Mouse (Mus musculus) cerebellum, adult (tissue): ENCODE measurements around the gene Hpn.

Experiments used
- ATAC-seq: cut with Nextera tagmentation; 2 replicates; pipeline ENCODE4 v1.9.2; 2017; ENCODE audit warnings: mild to moderate bottlenecking, moderate library complexity, mixed read lengths; ENCODE audit not compliant: insufficient number of reproducible peaks, low FRiP score, low TSS enrichment

Gene Hpn

DNA sequence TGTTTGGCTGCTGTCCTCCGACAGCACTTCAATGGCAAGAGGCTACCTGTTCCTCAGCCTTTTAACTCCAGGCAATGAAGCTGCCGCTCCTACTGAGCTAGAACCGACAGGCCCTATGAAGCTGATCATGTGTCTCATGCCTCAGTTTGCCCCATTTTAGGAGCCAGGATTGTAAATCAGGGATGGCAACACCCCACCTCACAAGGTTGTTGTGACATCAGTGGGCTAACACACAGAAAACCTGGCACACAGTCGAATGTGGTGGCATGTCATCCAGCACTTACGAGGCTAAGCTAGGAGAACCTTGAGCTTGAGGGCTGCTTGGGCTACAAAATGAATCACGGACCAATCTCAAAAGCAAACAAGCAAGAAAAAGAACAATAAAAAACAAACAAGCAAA lies 56.9 kb downstream of the Hpn start:
- ATAC-seq: no peak

DNA sequence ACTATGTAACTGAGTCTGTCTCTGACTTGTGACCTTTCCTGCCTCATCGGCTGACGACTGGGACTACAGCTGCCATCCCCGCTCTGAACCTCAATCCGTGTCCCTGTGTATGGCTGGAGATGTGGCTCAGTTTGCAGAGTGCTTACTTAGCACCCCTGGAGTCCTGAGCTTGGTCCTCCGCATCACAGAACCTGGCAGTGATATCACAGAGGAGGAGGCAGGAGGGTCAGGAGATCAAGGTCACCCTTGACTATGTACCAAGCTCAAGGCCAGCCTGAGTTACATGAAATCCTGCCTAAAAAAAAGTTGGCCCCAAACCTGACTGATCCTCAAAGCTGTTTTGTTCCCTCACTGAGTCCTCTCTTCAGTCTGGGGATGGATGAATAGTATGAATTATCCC lies 57.4 kb downstream of the Hpn start:
- ATAC-seq: no peak

GRCm38 (mm10) chr7:31057071-31057470 lies 58.0 kb downstream of the Hpn start, which contains the start of gene Fxyd1:
Gene Fxyd1, minus strand, starts transcription at chr7:31057199.
- ATAC-seq: no peak

- no peak for ATAC-seq
Observed at GRCm38 (mm10) chr7:31056448-31056847, 58.6 kb downstream of the Hpn start.

GRCm38 (mm10) chr7:31055883-31056282 lies 59.2 kb downstream of the Hpn start:
- no peak for ATAC-seq

DNA sequence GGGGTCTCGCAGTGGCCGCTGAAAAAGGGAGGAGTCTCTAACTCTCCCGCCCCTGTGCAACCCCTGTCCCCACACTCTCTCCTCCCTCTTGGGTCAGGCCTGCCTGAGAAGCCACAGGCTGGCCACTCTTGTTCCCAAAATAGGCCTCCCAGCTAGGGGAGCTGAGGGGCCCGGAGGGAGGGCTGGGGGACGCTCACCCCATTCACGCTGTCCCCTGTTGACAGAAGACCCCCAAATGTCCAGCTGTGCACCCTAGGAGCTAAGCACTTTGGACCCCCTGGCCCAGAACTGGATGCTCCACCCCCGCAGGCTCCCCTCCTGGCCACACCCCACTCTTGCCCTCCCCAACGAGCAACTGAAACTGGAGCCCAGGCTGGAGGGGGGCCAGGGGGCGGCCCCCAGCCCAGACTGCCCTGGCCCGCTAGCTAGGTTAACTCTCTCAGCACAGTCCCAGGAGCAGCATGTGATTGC lies 59.7 kb downstream of the Hpn start:
- ATAC-seq: no peak

DNA sequence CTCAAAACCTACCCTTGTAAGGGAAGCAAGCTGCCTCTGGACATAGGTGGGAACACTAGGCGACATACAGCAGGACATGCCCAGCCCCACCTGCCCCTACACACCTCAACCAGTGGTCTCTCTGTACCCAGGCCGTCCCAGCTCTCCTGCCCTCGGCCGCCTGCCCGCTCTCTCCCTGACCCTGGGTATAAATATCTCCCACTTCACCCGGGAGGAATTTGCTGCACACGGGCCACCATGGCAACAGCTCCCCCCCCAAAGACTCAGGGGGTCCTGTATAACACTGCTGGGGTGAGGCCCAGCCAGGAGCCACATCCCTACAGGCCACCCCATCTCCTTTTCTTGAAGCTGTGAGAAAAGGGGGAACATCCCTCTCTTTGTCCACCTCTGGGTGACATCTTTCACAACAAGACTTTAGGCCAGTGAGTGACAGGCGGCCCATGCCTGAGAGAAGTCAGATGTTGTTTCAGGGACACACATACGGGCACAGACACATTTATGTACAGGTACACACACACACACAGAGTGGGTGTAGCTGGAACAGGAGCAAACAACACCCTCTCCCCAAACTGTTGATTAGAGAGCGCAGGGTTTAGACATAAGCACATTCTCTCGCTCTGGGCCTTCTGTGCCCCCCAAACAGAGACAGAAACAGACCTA lies 60.3 kb downstream of the Hpn start:
- no peak for ATAC-seq

- ATAC-seq: no peak
Observed at GRCm38 (mm10) chr7:31053882-31054447, 61.1 kb downstream of the Hpn start.

- ATAC-seq: no peak
Observed at GRCm38 (mm10) chr7:31052636-31053434, 62.3 kb downstream of the Hpn start.

DNA sequence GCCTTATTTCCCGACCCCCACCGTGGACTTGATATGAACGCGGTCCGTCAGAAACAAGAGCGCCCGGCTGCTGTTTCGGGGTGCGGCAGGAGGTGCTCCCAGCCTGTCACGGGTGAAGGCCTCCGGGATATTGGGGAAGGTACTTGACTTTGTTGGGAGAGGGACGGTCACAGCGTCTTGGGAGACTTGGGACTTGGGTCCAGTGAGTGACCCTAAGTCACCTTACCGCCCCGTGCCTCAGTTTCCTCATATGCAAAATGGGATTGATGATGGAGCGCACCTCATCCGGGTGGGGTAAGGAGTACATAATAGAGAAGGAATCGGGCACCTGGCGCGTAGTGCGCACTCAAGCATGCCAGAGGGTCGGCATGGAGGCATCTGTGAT lies 62.8 kb downstream of the Hpn start:
- ATAC-seq: no peak

GRCm38 (mm10) chr7:31051321-31052021 lies 63.6 kb downstream of the Hpn start, which contains the start of gene Fxyd7:
Gene Fxyd7, minus strand, starts transcription at chr7:31051467.
- no peak for ATAC-seq

DNA sequence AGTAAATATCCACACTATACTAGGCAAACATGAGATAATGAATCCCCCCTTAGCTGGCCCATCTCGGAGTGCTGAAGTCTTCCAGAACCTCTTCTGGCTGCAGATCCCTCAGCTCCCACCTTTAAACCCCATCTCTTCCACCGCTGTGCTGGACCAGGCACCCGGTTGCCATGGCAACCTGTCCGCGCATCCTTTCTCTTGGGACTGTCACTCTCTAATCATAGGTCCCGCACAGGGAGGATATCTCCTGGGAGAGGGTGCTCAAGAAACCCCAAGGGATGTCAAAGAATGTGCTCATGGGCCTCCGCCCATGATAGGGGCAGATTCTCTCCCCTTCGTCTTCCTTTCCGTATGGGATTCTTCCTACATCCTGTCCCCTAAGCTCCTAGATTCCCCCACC lies 64.2 kb downstream of the Hpn start:
- ATAC-seq: no peak

GRCm38 (mm10) chr7:31050487-31050886 lies 64.6 kb downstream of the Hpn start:
- no peak for ATAC-seq

DNA sequence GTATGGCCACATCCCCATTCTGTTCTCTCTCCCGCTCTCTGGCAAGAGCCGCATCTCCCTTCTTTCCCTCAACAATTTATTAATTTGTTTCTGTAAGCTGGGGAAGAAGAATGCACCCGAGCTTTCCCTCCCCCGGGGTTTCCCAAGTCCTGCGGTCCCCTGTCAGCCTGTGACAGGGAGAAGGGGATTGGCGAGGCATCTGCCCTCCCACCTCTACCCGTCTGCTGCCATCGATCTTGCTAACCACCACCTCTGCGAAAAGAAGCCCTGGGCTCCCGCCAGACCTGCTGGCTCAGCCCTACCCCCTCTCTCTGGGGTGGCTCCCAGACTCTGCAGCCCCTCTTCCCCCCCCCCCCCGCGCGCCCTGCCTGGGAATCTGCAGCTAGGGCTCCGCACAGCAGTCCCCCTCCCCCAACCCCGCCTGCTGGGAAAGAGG lies 65.2 kb downstream of the Hpn start:
- ATAC-seq: no peak

DNA sequence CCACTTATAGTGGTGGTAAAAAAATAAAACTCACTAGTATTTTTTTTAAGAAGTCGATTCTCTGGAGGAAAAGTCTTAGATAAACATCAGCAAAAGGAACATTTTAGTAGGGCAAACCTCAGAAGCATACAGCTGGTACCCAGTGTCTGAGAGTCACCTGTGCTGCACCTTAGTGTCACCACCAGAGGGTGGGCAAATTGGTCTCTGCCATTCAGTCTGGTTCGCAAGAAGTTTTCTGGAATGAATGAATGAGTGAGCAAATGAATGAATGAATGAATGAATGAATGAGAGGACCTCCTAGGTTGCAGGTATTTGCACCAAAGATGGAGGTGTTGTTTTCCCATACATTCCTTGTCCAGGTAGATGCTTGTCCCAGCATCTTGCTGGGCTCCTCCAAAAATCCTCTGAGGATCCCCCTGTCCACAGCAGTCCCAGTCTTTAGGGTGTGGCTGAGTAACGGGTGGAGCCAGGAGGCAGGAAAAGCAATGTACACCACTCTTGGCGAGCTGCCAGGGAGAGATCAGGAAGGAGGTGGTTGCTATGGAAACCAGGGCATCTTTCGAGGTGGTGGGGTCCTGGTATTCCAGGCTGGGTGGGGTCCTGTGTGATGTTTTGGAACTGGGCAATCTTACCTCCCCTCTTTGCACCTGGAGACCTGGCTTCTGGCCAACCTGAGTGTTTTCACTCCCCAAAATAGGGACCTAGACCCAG lies 65.8 kb downstream of the Hpn start:
- no peak for ATAC-seq
